Mouse (Mus musculus): Measurements from ENCODE around the gene Clpx.

The Clpx gene

GRCm38 (mm10) chr9:65347112-65347850, 53.2 kb downstream of the Clpx start:
- no peak for DNase-seq

GRCm38 (mm10) chr9:65353251-65353650, 59.2 kb downstream of the Clpx start:
- DNase-seq = no peak

- DNase-seq = no peak
Measured at GRCm38 (mm10) chr9:65356561-65356960, 62.5 kb downstream of the Clpx start.

GRCm38 (mm10) chr9:65356971-65357370, 62.9 kb downstream of the Clpx start:
- no peak for DNase-seq

GRCm38 (mm10) chr9:65358956-65359480, 65.0 kb downstream of the Clpx start:
- no peak for DNase-seq

GRCm38 (mm10) chr9:65360641-65361448, 66.8 kb downstream of the Clpx start, which contains the start of gene Ubap1l:
Ubap1l (plus strand) TSS chr9:65361041.
- peak; percentile 32 for DNase-seq

GRCm38 (mm10) chr9:65363684-65364083, 69.6 kb downstream of the Clpx start:
- DNase-seq = no peak

- DNase-seq = no peak
Measured at GRCm38 (mm10) chr9:65365721-65366120, 71.7 kb downstream of the Clpx start.

- DNase-seq = no peak
Measured at GRCm38 (mm10) chr9:65371756-65372155, 77.7 kb downstream of the Clpx start.

GRCm38 (mm10) chr9:65372449-65372848, 78.4 kb downstream of the Clpx start:
- DNase-seq = no peak

- no peak for DNase-seq
Measured at GRCm38 (mm10) chr9:65374468-65375162, 80.6 kb downstream of the Clpx start.

GRCm38 (mm10) chr9:65375163-65375934, 81.3 kb downstream of the Clpx start:
- DNase-seq = peak; percentile 13

Measured in kidney, adult 11 months (tissue).